Mouse (Mus musculus): ENCODE data around the gene Nfe2l3.

DNA sequence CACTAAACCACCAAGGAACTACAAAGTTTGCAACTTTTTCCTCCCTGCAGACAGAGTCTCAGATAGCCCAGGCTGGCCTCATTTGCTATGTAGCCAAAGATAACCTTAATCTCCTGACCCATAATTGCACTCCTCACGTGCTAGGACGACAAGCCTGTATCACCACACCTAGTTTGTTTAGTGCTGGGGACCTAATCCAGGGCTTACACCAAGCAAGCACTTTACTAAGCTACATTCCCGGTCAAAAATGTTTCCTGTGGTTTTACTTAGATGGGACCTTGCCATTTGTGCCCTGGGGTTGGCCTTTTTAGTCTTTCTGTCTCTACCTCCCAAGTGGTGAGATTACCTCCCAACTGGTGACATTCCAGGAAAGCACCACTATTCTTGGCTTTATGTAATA is 22.5 kb downstream of the Nfe2l3 start:
- TF ChIP-seq CTCF (conservative IDR thresholded peaks at IDR 0.05; ENCODE audit: low read length) = no peak
- no peak for TF ChIP-seq NANOG (IDR thresholded peaks at IDR 0.05; ENCODE audit: borderline replicate concordance, low read length)

Data from E14TG2a.4 (cell line).